Mouse (Mus musculus): ENCODE data around the gene Armcx1. TPM values are rescaled to one million over a fixed set of nuclear protein-coding genes. Genes with fewer than 3 reads are reported as not detected.
"Not testable (repeated sequence)": the region's sequence is repeated elsewhere in the genome, so short reads cannot be mapped to it uniquely, and the experiment has no call there.

Armcx1 gene
- polyA plus RNA-seq, 1 experiment from 2014 or later, result 55.1 TPM

- DNase-seq (ENCODE audit: low spot score), result no peak
- ATAC-seq (replicated peaks; ENCODE audit: insufficient number of reproducible peaks, low FRiP score, low TSS enrichment, low read depth), result no peak
- Histone ChIP-seq H3K27me3 (ENCODE audit: control insufficient read depth, insufficient read depth, low read length) (no peaks in the 10 kb centered on the region), H3K9me3 (replicated peaks; ENCODE audit: control insufficient read depth, low read length) (no peaks in the 10 kb centered on the region), H3K36me3 (replicated peaks; ENCODE audit: control insufficient read depth, insufficient read depth, low read depth, low read length) (no peaks in the 10 kb centered on the region; the same call in none of the 2 replicates), H3K9ac (replicated peaks; ENCODE audit: low read length) (no peak overlapping the region), H3K4me1 (ENCODE audit: control insufficient read depth, insufficient read depth, low read length) (no peaks in the 10 kb centered on the region), H3K27ac (replicated peaks; ENCODE audit: low read depth, low read length) (no peak overlapping the region), H3K4me3 (ENCODE audit: low read depth, low read length) (no peak overlapping the region), H3K4me2 (ENCODE audit: low read depth, low read length) (no peak overlapping the region)
- WGBS, result 82% methylated on average over 2 of the region's 2 CpGs
Observed at GRCm38 (mm10) chrX:134691540-134691935, 26.2 kb upstream of the Armcx1 start.

GRCm38 (mm10) chrX:134716863-134717262, 900 bp upstream of the Armcx1 start:
- H3K4me3 ChIP-seq (ENCODE audit: low read depth, low read length), result no peak overlapping the region
- no peak overlapping the region for H3K4me2 ChIP-seq (ENCODE audit: low read depth, low read length)
- DNase-seq (ENCODE audit: low spot score) (peak; percentile 8), ATAC-seq (replicated peaks; ENCODE audit: insufficient number of reproducible peaks, low FRiP score, low TSS enrichment, low read depth) (no peak)
- no peaks in the 10 kb centered on the region for H3K36me3 ChIP-seq (replicated peaks; ENCODE audit: control insufficient read depth, insufficient read depth, low read depth, low read length)
- no peaks in the 10 kb centered on the region for H3K4me1 ChIP-seq (ENCODE audit: control insufficient read depth, insufficient read depth, low read length)
- H3K27ac ChIP-seq (replicated peaks; ENCODE audit: low read depth, low read length), result no peak overlapping the region
- WGBS, result 36% methylated on average over 3 of the region's 3 CpGs
- H3K9ac ChIP-seq (replicated peaks; ENCODE audit: low read length), result no peak overlapping the region
- 0 out of 2 replicates have a peak, but pooled peaks cover 3% of the 10 kb centered on the region for H3K27me3 ChIP-seq (ENCODE audit: control insufficient read depth, insufficient read depth, low read length)
- H3K9me3 ChIP-seq (replicated peaks; ENCODE audit: control insufficient read depth, low read length), result no peaks in the 10 kb centered on the region

GRCm38 (mm10) chrX:134718524-134718923, 761 bp downstream of the Armcx1 start:
- 0 out of 2 replicates have a peak, but pooled peaks cover 3% of the 10 kb centered on the region for H3K27me3 ChIP-seq (ENCODE audit: control insufficient read depth, insufficient read depth, low read length)
- no peak overlapping the region for H3K27ac ChIP-seq (replicated peaks; ENCODE audit: low read depth, low read length)
- no peaks in the 10 kb centered on the region for H3K9me3 ChIP-seq (replicated peaks; ENCODE audit: control insufficient read depth, low read length)
- peak overlapping the region; percentile 42 for H3K4me2 ChIP-seq (ENCODE audit: low read depth, low read length)
- H3K4me1 ChIP-seq (ENCODE audit: control insufficient read depth, insufficient read depth, low read length), result no peaks in the 10 kb centered on the region
- peak overlapping the region; percentile 73 for H3K9ac ChIP-seq (replicated peaks; ENCODE audit: low read length)
- 33% methylated on average over 14 of the region's 14 CpGs for WGBS
- ATAC-seq (replicated peaks; ENCODE audit: insufficient number of reproducible peaks, low FRiP score, low TSS enrichment, low read depth) (peak; percentile 83), DNase-seq (ENCODE audit: low spot score) (peak; percentile 65)
- H3K36me3 ChIP-seq (replicated peaks; ENCODE audit: control insufficient read depth, insufficient read depth, low read depth, low read length), result no peaks in the 10 kb centered on the region
- peak overlapping the region; percentile 48 for H3K4me3 ChIP-seq (ENCODE audit: low read depth, low read length)

- H3K9me3 ChIP-seq (replicated peaks; ENCODE audit: control insufficient read depth, low read length); H3K4me2 ChIP-seq (ENCODE audit: low read depth, low read length); H3K27ac ChIP-seq (replicated peaks; ENCODE audit: low read depth, low read length); H3K4me3 ChIP-seq (ENCODE audit: low read depth, low read length); DNase-seq (ENCODE audit: low spot score); ATAC-seq (replicated peaks; ENCODE audit: insufficient number of reproducible peaks, low FRiP score, low TSS enrichment, low read depth); H3K4me1 ChIP-seq (ENCODE audit: control insufficient read depth, insufficient read depth, low read length); H3K9ac ChIP-seq (replicated peaks; ENCODE audit: low read length); H3K27me3 ChIP-seq (ENCODE audit: control insufficient read depth, insufficient read depth, low read length); H3K36me3 ChIP-seq (replicated peaks; ENCODE audit: control insufficient read depth, insufficient read depth, low read depth, low read length): not testable (repeated sequence)
- WGBS, result 20% methylated on average over 1 of the region's 2 CpGs
Observed at GRCm38 (mm10) chrX:134723762-134724161, 6.0 kb downstream of the Armcx1 start.

- no peaks in the 10 kb centered on the region for H3K27me3 ChIP-seq (ENCODE audit: control insufficient read depth, insufficient read depth, low read length)
- DNase-seq (ENCODE audit: low spot score) (peak; percentile 50), ATAC-seq (replicated peaks; ENCODE audit: insufficient number of reproducible peaks, low FRiP score, low TSS enrichment, low read depth) (no peak)
- H3K36me3 ChIP-seq (replicated peaks; ENCODE audit: control insufficient read depth, insufficient read depth, low read depth, low read length), result no peaks in the 10 kb centered on the region
- no peak overlapping the region for H3K9ac ChIP-seq (replicated peaks; ENCODE audit: low read length)
- no peak overlapping the region for H3K4me3 ChIP-seq (ENCODE audit: low read depth, low read length)
- H3K27ac ChIP-seq (replicated peaks; ENCODE audit: low read depth, low read length), result no peak overlapping the region
- H3K4me2 ChIP-seq (ENCODE audit: low read depth, low read length), result no peak overlapping the region
- 47% methylated on average over 4 of the region's 4 CpGs for WGBS
- no peaks in the 10 kb centered on the region for H3K4me1 ChIP-seq (ENCODE audit: control insufficient read depth, insufficient read depth, low read length)
- no peaks in the 10 kb centered on the region for H3K9me3 ChIP-seq (replicated peaks; ENCODE audit: control insufficient read depth, low read length)
Observed at GRCm38 (mm10) chrX:134729778-134730177, 12.0 kb downstream of the Armcx1 start.

GRCm38 (mm10) chrX:134737796-134738195, 20.0 kb downstream of the Armcx1 start:
- Histone ChIP-seq H3K4me3 (ENCODE audit: low read depth, low read length) (no peak overlapping the region), H3K36me3 (replicated peaks; ENCODE audit: control insufficient read depth, insufficient read depth, low read depth, low read length) (no peaks in the 10 kb centered on the region), H3K9ac (replicated peaks; ENCODE audit: low read length) (no peak overlapping the region), H3K27me3 (ENCODE audit: control insufficient read depth, insufficient read depth, low read length) (no peaks in the 10 kb centered on the region), H3K4me1 (ENCODE audit: control insufficient read depth, insufficient read depth, low read length) (no peaks in the 10 kb centered on the region), H3K27ac (replicated peaks; ENCODE audit: low read depth, low read length) (no peak overlapping the region), H3K4me2 (ENCODE audit: low read depth, low read length) (no peak overlapping the region), H3K9me3 (replicated peaks; ENCODE audit: control insufficient read depth, low read length) (no peaks in the 10 kb centered on the region)
- ATAC-seq (replicated peaks; ENCODE audit: insufficient number of reproducible peaks, low FRiP score, low TSS enrichment, low read depth), result no peak
- WGBS, result 92% methylated on average over 1 of the region's 1 CpGs
- DNase-seq (ENCODE audit: low spot score), result no peak

GRCm38 (mm10) chrX:134739160-134739559, 21.4 kb downstream of the Armcx1 start:
- no peak for DNase-seq (ENCODE audit: low spot score)
- H3K4me3 ChIP-seq (ENCODE audit: low read depth, low read length), result no peak overlapping the region
- H3K9me3 ChIP-seq (replicated peaks; ENCODE audit: control insufficient read depth, low read length), result no peaks in the 10 kb centered on the region
- H3K36me3 ChIP-seq (replicated peaks; ENCODE audit: control insufficient read depth, insufficient read depth, low read depth, low read length), result no peaks in the 10 kb centered on the region
- no peaks in the 10 kb centered on the region for H3K27me3 ChIP-seq (ENCODE audit: control insufficient read depth, insufficient read depth, low read length)
- 54% methylated on average over 4 of the region's 4 CpGs for WGBS
- no peak overlapping the region for H3K9ac ChIP-seq (replicated peaks; ENCODE audit: low read length)
- ATAC-seq (replicated peaks; ENCODE audit: insufficient number of reproducible peaks, low FRiP score, low TSS enrichment, low read depth), result no peak
- H3K4me1 ChIP-seq (ENCODE audit: control insufficient read depth, insufficient read depth, low read length), result no peaks in the 10 kb centered on the region
- H3K4me2 ChIP-seq (ENCODE audit: low read depth, low read length), result no peak overlapping the region
- no peak overlapping the region for H3K27ac ChIP-seq (replicated peaks; ENCODE audit: low read depth, low read length)

GRCm38 (mm10) chrX:134741862-134742261, 24.1 kb downstream of the Armcx1 start:
- no peak overlapping the region for H3K4me3 ChIP-seq (ENCODE audit: low read depth, low read length)
- no peak overlapping the region for H3K27ac ChIP-seq (replicated peaks; ENCODE audit: low read depth, low read length)
- H3K4me1 ChIP-seq (ENCODE audit: control insufficient read depth, insufficient read depth, low read length), result no peaks in the 10 kb centered on the region
- no peaks in the 10 kb centered on the region for H3K36me3 ChIP-seq (replicated peaks; ENCODE audit: control insufficient read depth, insufficient read depth, low read depth, low read length)
- H3K9me3 ChIP-seq (replicated peaks; ENCODE audit: control insufficient read depth, low read length), result no peaks in the 10 kb centered on the region
- no peak overlapping the region for H3K4me2 ChIP-seq (ENCODE audit: low read depth, low read length)
- 68% methylated on average over 5 of the region's 5 CpGs for WGBS
- DNase-seq (ENCODE audit: low spot score) (no peak), ATAC-seq (replicated peaks; ENCODE audit: insufficient number of reproducible peaks, low FRiP score, low TSS enrichment, low read depth) (no peak)
- H3K27me3 ChIP-seq (ENCODE audit: control insufficient read depth, insufficient read depth, low read length), result no peaks in the 10 kb centered on the region
- H3K9ac ChIP-seq (replicated peaks; ENCODE audit: low read length), result no peak overlapping the region
